Mouse (Mus musculus) R1 (cell line): Measurements from ENCODE around the gene Sypl2.

ENCODE experiments used
- DNase-seq: peaks from one replicate; pipeline ENCODE4 v3.0.0-alpha.2; 2018; ENCODE audit warnings: low read depth, low spot score

Sypl2 gene

GRCm38 (mm10) chr3:108178756-108179715 lies 47.4 kb downstream of the Sypl2 start:
- peak; percentile 64 for DNase-seq

GRCm38 (mm10) chr3:108174672-108175531 lies 51.5 kb downstream of the Sypl2 start:
- no peak for DNase-seq

- no peak for DNase-seq
Measured at GRCm38 (mm10) chr3:108169199-108169598, 57.2 kb downstream of the Sypl2 start.

GRCm38 (mm10) chr3:108167499-108167898 lies 58.9 kb downstream of the Sypl2 start:
- DNase-seq: no peak

- DNase-seq: no peak
Measured at GRCm38 (mm10) chr3:108166486-108167211, 59.8 kb downstream of the Sypl2 start.

- no peak for DNase-seq
Measured at GRCm38 (mm10) chr3:108165532-108166315, 60.7 kb downstream of the Sypl2 start.

- peak; percentile 78 for DNase-seq
Measured at GRCm38 (mm10) chr3:108164807-108165206, 61.6 kb downstream of the Sypl2 start.

GRCm38 (mm10) chr3:108164091-108164490 lies 62.4 kb downstream of the Sypl2 start:
- DNase-seq: no peak
